Mouse (Mus musculus) heart, postnatal 0 days (tissue): ENCODE results near the gene Trex1.

Source experiments
- CTCF ChIP-seq: IDR thresholded peaks from 2 replicates; pipeline ENCODE4 v1.5.1; 2016; ENCODE audit warnings: antibody characterized with exemption, control low read depth, low read depth
- EP300 ChIP-seq: IDR thresholded peaks from 2 replicates; pipeline ENCODE4 v1.6.1; 2016; ENCODE audit warnings: antibody characterized with exemption, low read depth

DNA sequence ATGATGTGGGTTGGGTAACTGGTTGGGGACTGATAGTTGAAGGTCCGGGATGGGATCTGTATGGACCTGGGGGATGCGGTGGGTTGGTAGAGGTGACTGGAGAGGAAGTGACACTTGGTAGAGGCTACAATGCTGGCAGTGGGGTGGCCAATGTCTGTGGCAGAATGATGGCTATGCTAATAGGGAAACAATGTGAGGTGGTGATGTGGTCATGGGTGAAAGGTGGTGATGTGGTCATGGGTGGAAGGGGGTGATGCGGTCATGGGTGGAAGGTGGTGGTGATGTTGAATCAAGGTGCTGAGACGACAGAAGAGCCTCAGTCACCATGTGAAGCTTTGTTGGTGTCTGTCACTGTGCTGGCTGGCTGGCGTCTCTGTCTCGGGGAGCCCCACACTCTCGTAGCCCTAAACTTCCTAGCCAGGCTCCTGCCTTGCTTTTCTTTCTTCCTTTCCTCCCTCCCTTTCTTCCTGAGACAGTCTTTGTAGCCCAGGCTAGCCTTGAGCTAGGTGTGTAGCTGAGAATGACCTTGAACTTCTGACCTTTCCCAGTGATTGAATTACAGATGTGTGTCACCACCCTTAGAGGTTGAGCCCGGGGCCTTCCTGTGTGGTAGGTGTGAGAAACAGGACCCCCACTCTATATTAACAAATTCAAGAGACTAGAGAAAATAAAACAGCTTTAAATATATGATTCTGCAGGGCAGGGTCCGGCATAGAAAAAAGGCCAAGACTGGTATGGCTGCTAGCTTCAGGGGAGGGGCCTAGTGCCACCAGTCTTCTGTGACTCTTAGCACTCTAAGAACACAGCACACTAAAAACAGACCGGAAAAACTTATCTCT lies 7.7 kb downstream of the Trex1 start:
- TF ChIP-seq EP300 (no peak), CTCF (no peak)
